Mouse (Mus musculus) stomach, embryonic 15.5 days (tissue): Measurements from ENCODE around the gene Mrps21. TPM values are rescaled to one million over a fixed set of nuclear protein-coding genes. Genes with fewer than 3 reads are reported as not detected.
"Not testable (repeated sequence)": the region's sequence is repeated elsewhere in the genome, so short reads cannot be mapped to it uniquely, and the experiment has no call there.

Experiments used
- ATAC-seq: fragments of 200-750 bp; cut with Nextera tagmentation; 2 replicates; pipeline ENCODE4 v1.8.0; 2017; ENCODE audit warnings: low read depth, moderate number of reproducible peaks, moderate TSS enrichment; ENCODE audit not compliant: insufficient read depth, low FRiP score
- H3K27ac ChIP-seq: fragments of 300-500 bp; sonication (generic); 2 replicates; pipeline ENCODE4 v1.5.1; 2015; ENCODE audit warnings: mild to moderate bottlenecking, inconsistent platforms
- H3K27me3 ChIP-seq: fragments of 300-500 bp; sonication (generic); replicated peaks from 2 replicates; pipeline ENCODE4 v1.6.1; 2015; ENCODE audit warnings: inconsistent platforms
- H3K36me3 ChIP-seq: fragments of 300-500 bp; sonication (generic); 2 replicates; pipeline ENCODE4 v1.6.1; 2015; ENCODE audit warnings: inconsistent platforms
- H3K4me1 ChIP-seq: fragments of 300-500 bp; sonication (generic); 2 replicates; pipeline ENCODE4 v1.6.1; 2015; ENCODE audit warnings: inconsistent platforms
- H3K4me2 ChIP-seq: fragments of 300-500 bp; sonication (generic); 2 replicates; pipeline ENCODE4 v1.6.1; 2015; ENCODE audit warnings: mild to moderate bottlenecking, inconsistent platforms
- H3K4me3 ChIP-seq: fragments of 300-500 bp; sonication (generic); replicated peaks from 2 replicates; pipeline ENCODE4 v1.5.1; 2015; ENCODE audit warnings: inconsistent platforms
- H3K9ac ChIP-seq: fragments of 300-500 bp; sonication (generic); 2 replicates; pipeline ENCODE4 v1.6.1; 2015; ENCODE audit warnings: inconsistent platforms
- H3K9me3 ChIP-seq: fragments of 300-500 bp; sonication (generic); 2 replicates; pipeline ENCODE4 v1.6.1; 2016; ENCODE audit warnings: inconsistent platforms
- WGBS: fragments of 180-500 bp; shearing (Covaris S2); methylation state at CpG from one replicate; pipeline ENCODE4 v1.1.7; 2015; 5-methylcytosine and 5-hydroxymethylcytosine counted together
- polyA plus RNA-seq: library from polyadenylated mRNA; unstranded; fragments of >200 nt; fragmentation: Nextera tagmentation; extraction: Ambion mirVana; gene quantifications from 2 replicates; pipeline ENCODE4 v1.2.1, GENCODE M21; 2015

The Mrps21 gene
- polyA plus RNA-seq, 1 experiment from 2014 or later, result 324 TPM

DNA sequence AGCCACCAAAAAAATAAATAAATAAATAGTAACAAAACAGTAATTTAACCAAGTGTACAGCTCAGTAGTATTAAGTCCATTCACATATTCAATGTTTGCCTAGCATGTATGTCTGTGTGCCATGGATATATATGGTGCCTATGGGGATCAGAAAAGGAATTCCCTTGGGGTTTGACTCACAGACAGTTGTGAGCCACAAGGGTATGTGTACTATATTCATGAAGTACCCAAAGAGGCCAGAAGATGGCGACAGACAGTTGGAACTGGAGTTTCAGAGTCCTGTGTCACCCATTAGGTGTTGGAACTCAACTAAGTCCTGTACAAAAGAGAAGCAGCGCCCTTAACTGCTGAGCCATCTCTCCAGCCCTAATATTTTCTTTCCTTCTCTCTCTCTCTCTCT is 9.5 kb downstream of the Mrps21 start:
- Histone ChIP-seq H3K9me3 (no peaks in the 10 kb centered on the region), H3K4me1 (no peaks in the 10 kb centered on the region), H3K4me2 (no peak overlapping the region), H3K27ac (no peak overlapping the region), H3K4me3 (no peak overlapping the region), H3K9ac (no peak overlapping the region), H3K36me3 (no peaks in the 10 kb centered on the region), H3K27me3 (no peaks in the 10 kb centered on the region)
- ATAC-seq, result peak; percentile 68; the same call in 1 of the 2 replicates
- 47% methylated on average over 2 of the region's 2 CpGs for WGBS

DNA sequence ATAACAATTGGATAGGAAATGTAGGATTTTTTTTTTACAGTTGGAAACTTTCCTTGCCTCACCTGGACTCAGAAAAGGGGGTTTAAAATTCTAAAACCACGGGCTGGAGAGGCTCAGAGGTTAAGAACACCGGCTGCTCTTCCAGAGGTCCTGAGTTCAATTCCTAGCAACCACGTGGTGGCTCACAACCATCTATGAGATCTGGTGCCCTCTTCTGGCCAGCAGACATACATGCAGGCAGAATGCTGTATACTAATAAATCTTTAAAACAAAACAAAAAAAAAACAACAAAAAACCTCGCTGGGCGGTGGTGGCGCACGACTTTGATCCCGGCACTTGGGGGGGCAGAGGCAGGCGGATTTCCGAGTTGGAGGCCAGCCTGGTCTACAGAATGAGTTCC is 10.1 kb downstream of the Mrps21 start:
- Histone ChIP-seq H3K4me3 (no peak overlapping the region), H3K4me2 (no peak overlapping the region), H3K36me3 (no peaks in the 10 kb centered on the region), H3K9ac (no peak overlapping the region), H3K9me3 (no peaks in the 10 kb centered on the region), H3K27ac (no peak overlapping the region), H3K4me1 (no peaks in the 10 kb centered on the region), H3K27me3 (no peaks in the 10 kb centered on the region)
- no peak for ATAC-seq
- WGBS, result 75% methylated on average over 10 of the region's 10 CpGs

DNA sequence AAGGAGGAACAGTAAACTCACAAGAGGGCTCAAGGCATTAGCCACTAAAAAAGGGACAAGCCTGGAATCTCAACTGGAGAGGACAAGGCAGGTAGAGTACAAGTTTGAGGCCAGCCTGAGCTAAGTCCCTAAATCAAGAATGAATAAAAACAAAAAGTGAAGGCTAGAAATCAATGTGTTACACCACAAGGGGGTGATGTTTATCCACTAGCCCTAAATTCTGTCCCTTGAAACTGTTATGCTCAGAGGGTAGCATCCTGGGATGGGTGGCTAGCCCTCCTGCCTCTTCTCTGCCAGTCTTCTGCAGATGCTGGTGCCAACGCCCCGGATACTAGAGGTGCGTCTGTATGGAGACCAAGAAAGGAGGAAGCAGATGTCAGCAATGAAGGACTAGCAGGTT is 11.0 kb downstream of the Mrps21 start:
- Histone ChIP-seq H3K4me1 (no peaks in the 10 kb centered on the region), H3K27ac (no peak overlapping the region), H3K9ac (no peak overlapping the region), H3K4me2 (no peak overlapping the region), H3K9me3 (no peaks in the 10 kb centered on the region), H3K4me3 (no peak overlapping the region), H3K36me3 (no peaks in the 10 kb centered on the region), H3K27me3 (no peaks in the 10 kb centered on the region)
- WGBS, result 65% methylated on average over 3 of the region's 3 CpGs
- ATAC-seq, result no peak

DNA sequence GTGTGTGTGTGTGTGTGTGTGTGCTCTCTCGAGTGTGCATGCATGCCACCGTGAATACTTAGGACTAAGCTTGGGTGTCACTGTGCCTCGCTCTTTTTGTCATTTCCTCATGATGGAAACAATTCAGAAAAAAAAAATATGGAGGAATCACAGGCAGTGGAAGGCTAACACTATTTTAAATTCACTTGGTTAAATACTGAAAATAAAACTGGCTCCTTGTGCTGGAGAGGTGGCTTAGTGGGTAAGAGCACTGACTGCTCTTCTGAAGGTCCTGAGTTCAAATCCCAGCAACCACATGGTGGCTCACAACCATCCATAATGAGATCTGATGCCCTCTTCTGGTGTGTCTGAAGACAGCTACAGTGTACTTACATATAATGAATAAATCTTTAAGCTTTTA is 13.0 kb downstream of the Mrps21 start:
- H3K4me3 ChIP-seq, H3K27ac ChIP-seq, H3K4me1 ChIP-seq, H3K9ac ChIP-seq, H3K27me3 ChIP-seq, H3K36me3 ChIP-seq, H3K9me3 ChIP-seq, ATAC-seq, H3K4me2 ChIP-seq: not testable (repeated sequence)
- WGBS, result 68% methylated on average over 3 of the region's 3 CpGs

DNA sequence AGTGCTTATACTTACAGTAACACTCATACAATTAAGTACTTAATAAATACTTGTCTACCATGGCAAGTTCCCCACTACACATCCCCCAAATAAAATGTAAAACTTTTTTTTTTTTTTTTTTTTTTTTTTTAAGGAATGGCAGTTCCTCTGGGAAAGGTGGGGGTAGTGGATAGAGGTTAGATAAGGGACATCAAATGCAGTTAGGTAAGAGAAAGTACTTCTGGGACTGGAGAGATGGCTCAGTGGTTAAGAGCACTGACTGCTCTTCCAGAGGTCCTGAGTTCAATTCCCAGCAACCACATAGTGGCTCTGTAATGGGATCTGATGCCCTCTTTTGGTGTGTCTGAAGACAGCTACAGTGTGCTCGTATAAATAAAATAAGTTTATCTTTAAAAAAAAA is 14.3 kb downstream of the Mrps21 start:
- 74% methylated on average over 1 of the region's 1 CpGs for WGBS

DNA sequence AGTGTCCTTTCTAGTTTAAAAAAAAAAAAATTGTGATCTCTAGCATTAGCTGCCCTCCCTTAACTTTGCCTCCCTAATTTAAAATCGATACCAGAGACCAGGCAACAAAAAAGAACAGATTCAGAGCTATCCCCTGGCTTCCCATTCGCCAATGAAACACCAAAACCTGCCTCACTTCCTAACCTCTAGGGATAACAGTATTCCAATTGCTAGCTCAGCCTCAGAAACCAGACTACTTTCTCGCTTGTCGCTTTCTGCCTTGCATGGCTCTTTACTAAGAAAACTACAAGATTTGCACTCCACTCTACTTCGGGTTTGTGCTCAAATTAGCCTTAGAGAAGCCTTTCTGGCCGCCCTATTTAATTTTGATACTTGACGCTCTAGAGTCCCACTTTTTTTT is 15.2 kb downstream of the Mrps21 start:
- peak overlapping the region; percentile 81 for H3K27ac ChIP-seq
- H3K9ac ChIP-seq, result peak overlapping the region; percentile 16; the same call in 1 of the 2 replicates
- ATAC-seq, result no peak
- H3K27me3 ChIP-seq, result no peaks in the 10 kb centered on the region
- peak overlapping the region; percentile 84 for H3K4me3 ChIP-seq
- H3K4me2 ChIP-seq, result peak overlapping the region; percentile 64
- H3K9me3 ChIP-seq, result no peaks in the 10 kb centered on the region
- H3K4me1 ChIP-seq, result peaks cover 4% of the 10 kb centered on the region; the same call in 1 of the 2 replicates
- H3K36me3 ChIP-seq, result peaks cover 14% of the 10 kb centered on the region
- whole genome bisulfite sequencing, result 24% methylated on average over 7 of the region's 7 CpGs

More for the DNA sequence above, 14.3 kb downstream of the Mrps21 start:
- H3K4me3 ChIP-seq, H3K36me3 ChIP-seq, H3K4me1 ChIP-seq, H3K9ac ChIP-seq, H3K9me3 ChIP-seq, H3K27me3 ChIP-seq, ATAC-seq, H3K27ac ChIP-seq, H3K4me2 ChIP-seq: not testable (repeated sequence)

DNA sequence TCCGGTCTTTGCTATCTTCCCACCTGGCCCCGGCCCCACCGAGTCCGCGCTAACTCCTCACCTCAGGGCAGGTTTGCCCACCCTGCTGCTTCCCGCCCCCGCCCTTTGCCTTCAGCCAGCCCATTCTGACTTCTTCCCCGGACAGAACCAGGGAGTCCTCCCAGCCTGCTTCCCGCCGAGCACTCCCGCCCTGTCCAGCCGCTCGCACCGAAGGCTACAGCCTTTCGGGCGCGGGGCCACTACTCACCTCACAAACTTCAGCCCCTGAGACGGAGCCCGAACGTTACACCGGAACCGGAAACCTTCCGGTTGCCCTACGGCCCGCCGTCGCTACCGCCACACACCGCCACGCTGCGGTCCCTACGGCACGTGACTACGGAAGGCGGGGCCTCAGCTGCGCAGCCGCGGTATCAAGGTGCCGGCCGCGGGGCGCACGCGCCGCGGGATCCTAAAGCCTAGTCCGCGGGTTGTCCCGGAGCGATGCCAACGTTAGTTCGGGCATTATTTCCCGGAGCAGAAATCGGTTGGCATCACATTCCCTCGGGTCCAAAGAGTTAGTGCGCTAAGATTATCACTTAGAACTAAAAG is 15.7 kb downstream of the Mrps21 start, which contains the start of gene Prpf3:
Prpf3 (minus strand) TSS at position 384 of the 588 bp plus-strand sequence.
- Histone ChIP-seq H3K36me3 (peaks cover 20% of the 10 kb centered on the region), H3K4me1 (peaks cover 4% of the 10 kb centered on the region; the same call in 1 of the 2 replicates), H3K9me3 (no peaks in the 10 kb centered on the region), H3K27ac (peak within 1 kb of the TSS; percentile 81), H3K4me3 (peak within 1 kb of the TSS; percentile 84), H3K9ac (peak within 1 kb of the TSS; percentile 74), H3K27me3 (no peaks in the 10 kb centered on the region), H3K4me2 (peak within 1 kb of the TSS; percentile 64)
- under 1% methylated on average over 55 of the region's 56 CpGs for WGBS
- ATAC-seq, result peak; percentile 97

DNA sequence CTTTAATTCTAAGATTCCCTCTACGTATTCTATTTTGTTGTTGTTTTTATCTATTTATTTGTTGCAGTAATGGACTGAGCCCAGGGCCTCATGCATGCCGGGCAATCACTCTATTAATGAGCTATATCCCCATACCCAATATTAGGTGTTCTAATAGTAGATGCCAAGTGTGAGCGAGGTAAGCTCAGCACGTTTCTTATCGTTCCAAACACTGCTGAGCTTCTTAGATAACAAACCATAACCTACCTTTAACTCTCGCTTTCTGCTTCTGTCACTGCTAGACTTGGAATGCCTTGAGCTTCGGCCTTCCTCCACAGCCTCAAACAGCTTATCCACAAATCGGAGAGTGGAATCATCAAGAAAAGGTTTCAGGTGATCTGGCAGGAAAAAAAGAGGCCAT is 20.0 kb downstream of the Mrps21 start:
- Histone ChIP-seq H3K4me2 (no peak overlapping the region), H3K27ac (no peak overlapping the region), H3K9ac (no peak overlapping the region), H3K4me3 (no peak overlapping the region), H3K36me3 (peaks cover 50% of the 10 kb centered on the region), H3K9me3 (no peaks in the 10 kb centered on the region), H3K27me3 (no peaks in the 10 kb centered on the region), H3K4me1 (peaks cover 4% of the 10 kb centered on the region; the same call in 1 of the 2 replicates)
- 89% methylated on average over 8 of the region's 8 CpGs for WGBS
- ATAC-seq, result no peak

DNA sequence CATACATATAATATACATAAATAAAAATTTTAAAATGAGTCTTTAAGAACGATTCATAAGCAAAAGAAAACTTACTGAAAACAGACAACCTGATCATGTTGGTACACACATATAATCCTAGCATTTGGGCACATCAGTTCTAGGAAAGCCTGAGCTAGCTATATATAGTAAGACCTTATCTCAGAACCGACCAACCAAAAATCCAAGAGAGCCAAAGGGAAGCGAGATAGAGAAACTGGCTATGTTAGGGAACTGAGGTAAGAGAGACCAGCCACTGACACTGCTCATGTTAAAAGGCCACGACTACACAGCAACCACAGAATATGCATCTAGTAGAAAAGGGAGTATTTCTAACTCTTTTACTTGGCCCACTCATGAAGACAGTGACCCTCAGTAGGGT is 20.7 kb downstream of the Mrps21 start:
- no peak for ATAC-seq
- Histone ChIP-seq H3K9me3 (no peaks in the 10 kb centered on the region), H3K4me3 (no peak overlapping the region), H3K27me3 (no peaks in the 10 kb centered on the region), H3K27ac (no peak overlapping the region), H3K4me1 (peaks cover 4% of the 10 kb centered on the region; the same call in 1 of the 2 replicates), H3K9ac (no peak overlapping the region), H3K4me2 (no peak overlapping the region), H3K36me3 (peaks cover 55% of the 10 kb centered on the region)
- 73% methylated on average over 4 of the region's 4 CpGs for WGBS

DNA sequence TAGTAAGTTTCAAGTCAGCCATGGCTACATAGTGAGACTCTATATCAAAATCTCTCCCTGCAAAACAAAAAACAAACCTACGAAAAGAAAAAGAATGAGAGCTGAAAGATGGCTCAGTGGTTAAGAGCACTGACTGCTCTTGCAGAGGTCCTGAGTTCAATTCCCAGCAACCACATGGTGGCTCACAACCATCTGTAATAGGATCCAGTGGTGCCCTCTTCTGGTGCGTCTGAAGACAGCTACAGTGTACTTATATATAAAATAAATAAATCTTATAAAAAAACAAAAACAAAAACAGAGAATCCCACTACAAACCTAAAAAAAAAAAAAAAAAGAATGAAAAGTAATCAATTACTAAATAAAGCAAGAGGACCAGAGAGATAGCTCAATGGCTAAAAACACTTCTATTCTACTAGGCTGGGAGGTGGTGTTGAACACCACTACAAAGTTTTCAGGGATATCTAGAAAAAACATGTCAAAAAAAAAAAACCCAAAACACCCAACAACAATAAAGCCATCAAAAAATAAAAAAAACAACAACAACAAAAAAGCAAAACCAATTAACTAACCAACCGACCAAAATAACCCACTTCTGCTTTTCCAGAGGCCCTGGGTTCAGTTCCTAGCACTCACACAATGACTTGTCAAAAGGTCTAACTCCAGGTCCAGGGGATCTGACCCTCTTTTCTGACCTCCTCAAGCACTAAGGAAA is 28.7 kb downstream of the Mrps21 start:
- Histone ChIP-seq H3K4me2 (no peak overlapping the region), H3K36me3 (peaks cover 45% of the 10 kb centered on the region), H3K27me3 (no peaks in the 10 kb centered on the region), H3K27ac (no peak overlapping the region), H3K9ac (no peak overlapping the region), H3K9me3 (no peaks in the 10 kb centered on the region), H3K4me1 (no peaks in the 10 kb centered on the region), H3K4me3 (no peak overlapping the region)
- ATAC-seq, result no peak
- WGBS, result 93% methylated on average over 3 of the region's 3 CpGs

DNA sequence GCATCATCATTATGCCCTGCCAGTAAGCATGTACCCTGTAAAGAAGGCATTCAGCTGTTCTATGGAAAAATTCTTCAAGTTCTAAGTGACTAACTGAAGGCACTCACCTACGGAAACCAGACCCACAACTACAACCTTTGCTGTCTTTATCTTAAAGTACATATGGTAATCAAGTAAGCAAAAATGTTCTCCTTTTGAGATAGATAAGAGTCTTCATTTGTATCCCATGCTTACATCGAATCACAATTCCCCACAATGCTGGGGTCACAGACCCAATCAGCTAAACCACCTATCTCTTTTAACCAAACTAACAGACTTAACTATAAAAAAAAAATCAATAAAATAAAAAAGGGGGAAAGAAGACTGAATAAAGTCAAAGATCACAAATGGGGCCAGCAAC is 32.1 kb downstream of the Mrps21 start:
- no peak overlapping the region for H3K27ac ChIP-seq
- H3K36me3 ChIP-seq, result peaks cover 36% of the 10 kb centered on the region
- no peaks in the 10 kb centered on the region for H3K27me3 ChIP-seq
- WGBS, result 82% methylated on average over 2 of the region's 2 CpGs
- H3K9ac ChIP-seq, result no peak overlapping the region
- no peaks in the 10 kb centered on the region for H3K4me1 ChIP-seq
- H3K4me2 ChIP-seq, result no peak overlapping the region
- H3K9me3 ChIP-seq, result no peaks in the 10 kb centered on the region
- no peak overlapping the region for H3K4me3 ChIP-seq
- no peak for ATAC-seq

DNA sequence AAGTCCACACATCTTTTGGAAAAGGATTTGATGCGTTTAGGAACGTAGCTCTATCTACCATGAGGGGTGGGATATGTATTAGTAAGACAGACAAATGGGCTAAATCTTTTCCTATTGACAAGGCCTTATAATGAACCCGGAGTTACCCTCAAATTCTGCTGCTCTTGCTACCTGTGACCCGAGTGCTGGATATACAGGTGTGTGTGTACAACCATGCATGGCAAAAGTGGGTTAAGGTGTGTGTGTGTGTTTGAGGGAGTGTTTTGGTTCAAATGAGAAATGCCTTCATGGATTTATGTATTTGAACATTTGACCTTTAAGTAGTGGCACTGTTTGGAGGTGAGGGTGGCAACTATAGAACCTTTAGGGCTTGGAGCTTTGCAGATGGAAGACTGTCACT is 42.3 kb downstream of the Mrps21 start:
- Histone ChIP-seq H3K9me3 (no peaks in the 10 kb centered on the region), H3K4me2 (no peak overlapping the region), H3K27me3 (no peaks in the 10 kb centered on the region), H3K9ac (no peak overlapping the region), H3K36me3 (peaks cover 53% of the 10 kb centered on the region), H3K4me3 (no peak overlapping the region), H3K27ac (no peak overlapping the region), H3K4me1 (no peaks in the 10 kb centered on the region)
- ATAC-seq, result no peak
- WGBS, result 96% methylated on average over 4 of the region's 4 CpGs
